Mouse (Mus musculus): ENCODE results near the gene Cpt1c. TPM values are rescaled to one million over a fixed set of nuclear protein-coding genes. Genes with fewer than 3 reads are reported as not detected.

Gene Cpt1c
- polyA plus RNA-seq, 1 experiment, result not detected

GRCm38 (mm10) chr7:45014096-45014451 is 39.4 kb upstream of the Cpt1c start:
- no peak overlapping the region for H3K4me3 ChIP-seq (ENCODE audit: insufficient read depth, low read depth, low read length)
- peaks cover 11% of the 10 kb centered on the region for H3K4me1 ChIP-seq (ENCODE audit: control insufficient read depth, insufficient read depth, low read length)
- TF ChIP-seq POLR2A (IDR thresholded peaks at IDR 0.05; ENCODE audit: insufficient read depth, low read depth, low read length) (no peak), CTCF (IDR thresholded peaks at IDR 0.05; ENCODE audit: insufficient read depth, low read depth, low read length) (no peak)
- 96% methylated on average over 3 of the region's 3 CpGs for WGBS
- no peak overlapping the region for H3K27ac ChIP-seq (ENCODE audit: insufficient read depth, low read depth, low read length)

- Histone ChIP-seq H3K4me1 (ENCODE audit: control insufficient read depth, insufficient read depth, low read length) (peaks cover 10% of the 10 kb centered on the region), H3K4me3 (ENCODE audit: insufficient read depth, low read depth, low read length) (no peak overlapping the region), H3K27ac (ENCODE audit: insufficient read depth, low read depth, low read length) (no peak overlapping the region)
- no peak for TF ChIP-seq CTCF (IDR thresholded peaks at IDR 0.05; ENCODE audit: insufficient read depth, low read depth, low read length)
- no peak for TF ChIP-seq POLR2A (IDR thresholded peaks at IDR 0.05; ENCODE audit: insufficient read depth, low read depth, low read length)
- 92% methylated on average over 16 of the region's 16 CpGs for WGBS
Measured at GRCm38 (mm10) chr7:45013366-45014095, 38.9 kb upstream of the Cpt1c start.

- no peak overlapping the region for H3K4me3 ChIP-seq (ENCODE audit: insufficient read depth, low read depth, low read length)
- 84% methylated on average over 4 of the region's 4 CpGs for WGBS
- H3K4me1 ChIP-seq (ENCODE audit: control insufficient read depth, insufficient read depth, low read length), result peaks cover 10% of the 10 kb centered on the region
- TF ChIP-seq POLR2A (IDR thresholded peaks at IDR 0.05; ENCODE audit: insufficient read depth, low read depth, low read length) (no peak), CTCF (IDR thresholded peaks at IDR 0.05; ENCODE audit: insufficient read depth, low read depth, low read length) (no peak)
- H3K27ac ChIP-seq (ENCODE audit: insufficient read depth, low read depth, low read length), result no peak overlapping the region
Measured at GRCm38 (mm10) chr7:45012824-45013223, 38.2 kb upstream of the Cpt1c start.

- TF ChIP-seq CTCF (IDR thresholded peaks at IDR 0.05; ENCODE audit: insufficient read depth, low read depth, low read length) (no peak), POLR2A (IDR thresholded peaks at IDR 0.05; ENCODE audit: insufficient read depth, low read depth, low read length) (no peak)
- WGBS, result over 99% methylated on average over 6 of the region's 6 CpGs
- Histone ChIP-seq H3K4me1 (ENCODE audit: control insufficient read depth, insufficient read depth, low read length) (peaks cover 8% of the 10 kb centered on the region), H3K4me3 (ENCODE audit: insufficient read depth, low read depth, low read length) (no peak overlapping the region), H3K27ac (ENCODE audit: insufficient read depth, low read depth, low read length) (no peak overlapping the region)
Measured at GRCm38 (mm10) chr7:45012011-45012410, 37.4 kb upstream of the Cpt1c start.

- Histone ChIP-seq H3K27ac (ENCODE audit: insufficient read depth, low read depth, low read length) (no peak overlapping the region), H3K4me1 (ENCODE audit: control insufficient read depth, insufficient read depth, low read length) (peaks cover 3% of the 10 kb centered on the region; the same call in 1 of the 2 replicates), H3K4me3 (ENCODE audit: insufficient read depth, low read depth, low read length) (no peak overlapping the region)
- TF ChIP-seq POLR2A (IDR thresholded peaks at IDR 0.05; ENCODE audit: insufficient read depth, low read depth, low read length), result no peak
- TF ChIP-seq CTCF (IDR thresholded peaks at IDR 0.05; ENCODE audit: insufficient read depth, low read depth, low read length), result no peak
- 92% methylated on average over 19 of the region's 19 CpGs for WGBS
Measured at GRCm38 (mm10) chr7:45008411-45008810, 33.8 kb upstream of the Cpt1c start.

- Histone ChIP-seq H3K4me3 (ENCODE audit: insufficient read depth, low read depth, low read length) (no peak overlapping the region), H3K27ac (ENCODE audit: insufficient read depth, low read depth, low read length) (no peak overlapping the region), H3K4me1 (ENCODE audit: control insufficient read depth, insufficient read depth, low read length) (peaks cover 3% of the 10 kb centered on the region; the same call in 1 of the 2 replicates)
- no peak for TF ChIP-seq POLR2A (IDR thresholded peaks at IDR 0.05; ENCODE audit: insufficient read depth, low read depth, low read length)
- TF ChIP-seq CTCF (IDR thresholded peaks at IDR 0.05; ENCODE audit: insufficient read depth, low read depth, low read length), result no peak
- 96% methylated on average over 30 of the region's 30 CpGs for WGBS
Measured at GRCm38 (mm10) chr7:45007846-45008245, 33.2 kb upstream of the Cpt1c start.

GRCm38 (mm10) chr7:45007141-45007540 is 32.5 kb upstream of the Cpt1c start:
- 0 out of 2 replicates have a peak, but pooled peaks cover 4% of the 10 kb centered on the region for H3K4me1 ChIP-seq (ENCODE audit: control insufficient read depth, insufficient read depth, low read length)
- no peak overlapping the region for H3K4me3 ChIP-seq (ENCODE audit: insufficient read depth, low read depth, low read length)
- H3K27ac ChIP-seq (ENCODE audit: insufficient read depth, low read depth, low read length), result no peak overlapping the region
- WGBS, result 96% methylated on average over 29 of the region's 29 CpGs
- TF ChIP-seq POLR2A (IDR thresholded peaks at IDR 0.05; ENCODE audit: insufficient read depth, low read depth, low read length), result no peak
- TF ChIP-seq CTCF (IDR thresholded peaks at IDR 0.05; ENCODE audit: insufficient read depth, low read depth, low read length), result no peak

GRCm38 (mm10) chr7:45006503-45006902 is 31.9 kb upstream of the Cpt1c start:
- no peak overlapping the region for H3K4me3 ChIP-seq (ENCODE audit: insufficient read depth, low read depth, low read length)
- H3K4me1 ChIP-seq (ENCODE audit: control insufficient read depth, insufficient read depth, low read length), result 0 out of 2 replicates have a peak, but pooled peaks cover 5% of the 10 kb centered on the region
- H3K27ac ChIP-seq (ENCODE audit: insufficient read depth, low read depth, low read length), result no peak overlapping the region
- WGBS, result 91% methylated on average over 12 of the region's 12 CpGs
- TF ChIP-seq POLR2A (IDR thresholded peaks at IDR 0.05; ENCODE audit: insufficient read depth, low read depth, low read length) (no peak), CTCF (IDR thresholded peaks at IDR 0.05; ENCODE audit: insufficient read depth, low read depth, low read length) (no peak)

- H3K4me3 ChIP-seq (ENCODE audit: insufficient read depth, low read depth, low read length), result no peak overlapping the region
- H3K27ac ChIP-seq (ENCODE audit: insufficient read depth, low read depth, low read length), result no peak overlapping the region
- TF ChIP-seq POLR2A (IDR thresholded peaks at IDR 0.05; ENCODE audit: insufficient read depth, low read depth, low read length), result no peak
- TF ChIP-seq CTCF (IDR thresholded peaks at IDR 0.05; ENCODE audit: insufficient read depth, low read depth, low read length), result no peak
- WGBS, result 83% methylated on average over 6 of the region's 6 CpGs
- H3K4me1 ChIP-seq (ENCODE audit: control insufficient read depth, insufficient read depth, low read length), result peaks cover 8% of the 10 kb centered on the region; the same call in 1 of the 2 replicates
Measured at GRCm38 (mm10) chr7:45005321-45005992, 30.8 kb upstream of the Cpt1c start.
